Mouse (Mus musculus): ENCODE results near the gene Prg3.

- TF ChIP-seq EP300 (IDR thresholded peaks at IDR 0.05; ENCODE audit: low read depth) (no peak), CTCF (IDR thresholded peaks at IDR 0.05; ENCODE audit: low read depth) (no peak)
These were observed 37.0 kb upstream of the Prg3 start for GRCm38 (mm10) chr2:84951027-84951426.

All from liver, embryonic 14.5 days (tissue).